Mouse (Mus musculus): ENCODE results near the gene Sec1. TPM values are rescaled to one million over a fixed set of nuclear protein-coding genes. Genes with fewer than 3 reads are reported as not detected.
"Not testable (repeated sequence)": the region's sequence is repeated elsewhere in the genome, so short reads cannot be mapped to it uniquely, and the experiment has no call there.

Sec1 gene
- polyA plus RNA-seq, 1 experiment from 2014 or later = 4.8 TPM

DNA sequence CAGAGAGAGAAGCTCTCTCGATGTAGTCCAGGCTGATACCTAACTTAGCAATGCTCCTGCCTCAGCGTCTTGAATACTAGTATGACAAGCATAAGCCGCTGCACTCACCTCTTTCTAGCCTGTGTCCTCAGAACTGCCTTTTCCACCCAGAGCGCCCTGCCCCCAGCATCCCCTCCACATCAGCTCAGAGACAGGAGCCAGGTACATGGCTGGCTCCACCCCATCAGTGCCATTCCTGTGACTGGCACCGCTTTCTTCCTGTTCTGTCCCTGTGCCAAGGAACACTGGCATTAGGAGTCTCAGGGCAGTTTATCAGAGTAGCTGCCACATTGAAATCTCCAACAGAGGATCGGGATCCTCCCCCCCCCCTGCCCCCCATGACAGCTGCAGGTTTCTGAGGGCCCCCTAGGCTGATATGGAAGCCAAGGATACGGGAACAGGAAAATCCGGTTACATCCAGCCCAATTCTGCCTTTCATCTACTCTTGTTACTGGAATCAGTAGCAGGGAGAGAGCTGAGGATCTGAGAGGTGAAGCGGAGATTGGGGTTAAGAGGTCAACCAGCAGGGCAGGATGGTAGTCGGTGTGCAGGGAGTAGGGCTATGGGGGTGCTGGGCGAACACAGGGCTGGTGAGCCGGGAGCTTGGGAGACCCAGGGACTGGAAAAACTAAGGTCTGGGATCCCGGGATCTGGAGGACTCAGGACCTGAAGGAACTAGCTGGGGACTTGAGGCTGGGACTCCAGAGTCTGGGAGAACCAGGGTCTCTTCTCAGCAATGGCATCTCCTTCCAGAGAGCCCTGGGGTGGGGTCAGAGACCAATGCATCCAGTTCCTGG, 28.7 kb downstream of the Sec1 start:
- DNase-seq (ENCODE audit: low spot score) (peak; percentile 56), ATAC-seq (replicated peaks; ENCODE audit: low FRiP score, low TSS enrichment, low read depth) (no peak)
- no peaks in the 10 kb centered on the region for H3K27me3 ChIP-seq (replicated peaks; ENCODE audit: control insufficient read depth, insufficient read depth, low read length)
- no peaks in the 10 kb centered on the region for H3K9me3 ChIP-seq (ENCODE audit: control insufficient read depth, low read length)
- 42% methylated on average over 13 of the region's 13 CpGs for WGBS
- H3K4me2 ChIP-seq (ENCODE audit: low read length) = peak overlapping the region; percentile 34
- H3K36me3 ChIP-seq (ENCODE audit: control insufficient read depth, insufficient read depth, low read length) = no peaks in the 10 kb centered on the region
- H3K4me1 ChIP-seq (replicated peaks; ENCODE audit: control insufficient read depth, insufficient read depth, low read length) = peaks cover 10% of the 10 kb centered on the region; the same call in 1 of the 2 replicates
- no peak overlapping the region for H3K27ac ChIP-seq (ENCODE audit: low read depth)
- H3K9ac ChIP-seq (ENCODE audit: low read length) = no peak overlapping the region
- no peak overlapping the region; the same call in 1 of the 2 replicates for H3K4me3 ChIP-seq (ENCODE audit: low read depth, low read length)

- not testable (repeated sequence) for H3K27ac ChIP-seq (ENCODE audit: low read depth)
Observed at GRCm38 (mm10) chr7:45661702-45662101, 32.5 kb downstream of the Sec1 start.

DNA sequence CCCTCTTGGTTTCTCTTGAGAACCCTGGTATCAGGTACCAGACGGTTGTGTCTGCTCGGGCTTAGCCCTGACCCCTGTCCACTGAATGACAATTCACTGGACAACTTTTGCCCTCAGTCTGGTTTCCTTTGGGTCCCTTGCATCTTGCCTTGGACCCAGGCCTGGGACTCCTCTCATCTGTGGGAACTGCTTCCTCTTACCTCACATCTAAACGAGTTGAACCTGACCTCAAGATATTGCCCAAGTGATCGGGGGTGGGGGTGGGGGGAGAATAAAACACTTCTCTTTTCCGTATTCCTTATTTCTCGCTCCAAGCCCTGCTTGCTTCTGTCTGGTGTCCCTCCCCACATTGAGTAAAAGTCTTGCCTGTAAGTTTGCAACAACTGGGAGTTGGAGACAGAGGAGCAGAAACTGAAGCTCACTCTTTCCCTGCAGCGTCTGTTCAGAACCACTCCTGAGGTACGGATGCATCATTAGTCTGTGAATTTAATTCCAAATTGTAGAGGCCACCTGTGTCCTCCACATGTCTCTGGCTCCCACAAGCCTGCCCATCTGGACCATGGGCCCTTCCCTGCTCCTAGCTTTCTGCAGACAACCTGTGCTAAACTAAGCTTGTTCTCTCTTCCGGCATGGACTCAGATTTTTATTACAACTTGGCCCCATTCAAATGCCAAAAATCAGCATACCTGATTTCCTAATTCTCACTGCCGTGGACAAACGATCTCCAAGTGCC, 33.3 kb downstream of the Sec1 start:
- Histone ChIP-seq H3K9me3 (ENCODE audit: control insufficient read depth, low read length) (no peaks in the 10 kb centered on the region), H3K27me3 (replicated peaks; ENCODE audit: control insufficient read depth, insufficient read depth, low read length) (no peaks in the 10 kb centered on the region), H3K4me1 (replicated peaks; ENCODE audit: control insufficient read depth, insufficient read depth, low read length) (peaks cover 6% of the 10 kb centered on the region; the same call in 1 of the 2 replicates), H3K27ac (ENCODE audit: low read depth) (no peak overlapping the region), H3K9ac (ENCODE audit: low read length) (no peak overlapping the region), H3K4me3 (ENCODE audit: low read depth, low read length) (no peak overlapping the region), H3K36me3 (ENCODE audit: control insufficient read depth, insufficient read depth, low read length) (no peaks in the 10 kb centered on the region), H3K4me2 (ENCODE audit: low read length) (no peak overlapping the region)
- no peak for DNase-seq (ENCODE audit: low spot score)
- 80% methylated on average over 11 of the region's 11 CpGs for WGBS
- no peak for ATAC-seq (replicated peaks; ENCODE audit: low FRiP score, low TSS enrichment, low read depth)

More at GRCm38 (mm10) chr7:45661702-45662101, 32.5 kb downstream of the Sec1 start:
- H3K9me3 ChIP-seq (ENCODE audit: control insufficient read depth, low read length); H3K27me3 ChIP-seq (replicated peaks; ENCODE audit: control insufficient read depth, insufficient read depth, low read length); ATAC-seq (replicated peaks; ENCODE audit: low FRiP score, low TSS enrichment, low read depth); H3K36me3 ChIP-seq (ENCODE audit: control insufficient read depth, insufficient read depth, low read length); H3K4me1 ChIP-seq (replicated peaks; ENCODE audit: control insufficient read depth, insufficient read depth, low read length); DNase-seq (ENCODE audit: low spot score); H3K4me3 ChIP-seq (ENCODE audit: low read depth, low read length); H3K4me2 ChIP-seq (ENCODE audit: low read length); H3K9ac ChIP-seq (ENCODE audit: low read length): not testable (repeated sequence)
- WGBS = 91% methylated on average over 6 of the region's 6 CpGs

- ATAC-seq (replicated peaks; ENCODE audit: low FRiP score, low TSS enrichment, low read depth) (peak; percentile 65), DNase-seq (ENCODE audit: low spot score) (no peak)
- Histone ChIP-seq H3K27ac (ENCODE audit: low read depth) (0 out of 2 replicates have a peak overlapping the region, but pooled peaks have one; percentile 11), H3K36me3 (ENCODE audit: control insufficient read depth, insufficient read depth, low read length) (no peaks in the 10 kb centered on the region), H3K9me3 (ENCODE audit: control insufficient read depth, low read length) (no peaks in the 10 kb centered on the region), H3K9ac (ENCODE audit: low read length) (no peak overlapping the region), H3K4me1 (replicated peaks; ENCODE audit: control insufficient read depth, insufficient read depth, low read length) (peaks cover 3% of the 10 kb centered on the region), H3K27me3 (replicated peaks; ENCODE audit: control insufficient read depth, insufficient read depth, low read length) (no peaks in the 10 kb centered on the region), H3K4me3 (ENCODE audit: low read depth, low read length) (no peak overlapping the region), H3K4me2 (ENCODE audit: low read length) (peak overlapping the region; percentile 30; the same call in 1 of the 2 replicates)
- 36% methylated on average over 17 of the region's 17 CpGs for WGBS
Observed at GRCm38 (mm10) chr7:45654424-45655047, 39.7 kb downstream of the Sec1 start.

- H3K9me3 ChIP-seq (ENCODE audit: control insufficient read depth, low read length); H3K4me3 ChIP-seq (ENCODE audit: low read depth, low read length); H3K36me3 ChIP-seq (ENCODE audit: control insufficient read depth, insufficient read depth, low read length); H3K4me2 ChIP-seq (ENCODE audit: low read length); ATAC-seq (replicated peaks; ENCODE audit: low FRiP score, low TSS enrichment, low read depth); H3K27me3 ChIP-seq (replicated peaks; ENCODE audit: control insufficient read depth, insufficient read depth, low read length); H3K9ac ChIP-seq (ENCODE audit: low read length); DNase-seq (ENCODE audit: low spot score); H3K27ac ChIP-seq (ENCODE audit: low read depth); H3K4me1 ChIP-seq (replicated peaks; ENCODE audit: control insufficient read depth, insufficient read depth, low read length): not testable (repeated sequence)
- WGBS = 95% methylated on average over 19 of the region's 20 CpGs
Observed at GRCm38 (mm10) chr7:45650484-45650883, 43.7 kb downstream of the Sec1 start.

DNA sequence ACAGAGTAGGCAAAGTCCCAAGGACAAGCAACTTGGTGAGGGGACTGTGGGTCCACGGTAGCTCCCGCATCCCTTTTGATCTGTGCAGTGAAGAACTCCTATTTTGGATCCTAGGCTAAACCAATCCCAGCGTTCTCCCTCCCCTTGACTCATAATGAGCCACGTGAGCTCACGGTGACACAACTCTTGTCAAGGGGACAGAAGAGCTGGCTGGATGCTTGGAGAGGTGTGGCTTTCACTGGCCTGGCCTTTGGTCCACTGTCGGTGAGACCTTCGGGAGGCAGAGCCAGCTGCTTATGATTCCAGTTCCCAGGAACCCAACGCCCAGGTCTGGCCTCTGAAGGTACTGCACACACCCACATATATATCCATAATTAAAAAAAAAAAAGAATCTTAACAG, 44.9 kb downstream of the Sec1 start:
- no peaks in the 10 kb centered on the region for H3K27me3 ChIP-seq (replicated peaks; ENCODE audit: control insufficient read depth, insufficient read depth, low read length)
- H3K9me3 ChIP-seq (ENCODE audit: control insufficient read depth, low read length) = no peaks in the 10 kb centered on the region
- H3K4me3 ChIP-seq (ENCODE audit: low read depth, low read length) = no peak overlapping the region
- 80% methylated on average over 8 of the region's 8 CpGs for WGBS
- no peak overlapping the region for H3K4me2 ChIP-seq (ENCODE audit: low read length)
- no peak overlapping the region for H3K9ac ChIP-seq (ENCODE audit: low read length)
- no peaks in the 10 kb centered on the region for H3K36me3 ChIP-seq (ENCODE audit: control insufficient read depth, insufficient read depth, low read length)
- H3K27ac ChIP-seq (ENCODE audit: low read depth) = no peak overlapping the region
- H3K4me1 ChIP-seq (replicated peaks; ENCODE audit: control insufficient read depth, insufficient read depth, low read length) = peaks cover 4% of the 10 kb centered on the region
- ATAC-seq (replicated peaks; ENCODE audit: low FRiP score, low TSS enrichment, low read depth) (no peak), DNase-seq (ENCODE audit: low spot score) (no peak)

- H3K4me3 ChIP-seq (ENCODE audit: low read depth, low read length) = no peak overlapping the region
- WGBS = 77% methylated on average over 4 of the region's 4 CpGs
- H3K9me3 ChIP-seq (ENCODE audit: control insufficient read depth, low read length) = no peaks in the 10 kb centered on the region
- no peak overlapping the region; the same call in 1 of the 2 replicates for H3K9ac ChIP-seq (ENCODE audit: low read length)
- no peaks in the 10 kb centered on the region for H3K27me3 ChIP-seq (replicated peaks; ENCODE audit: control insufficient read depth, insufficient read depth, low read length)
- no peaks in the 10 kb centered on the region for H3K36me3 ChIP-seq (ENCODE audit: control insufficient read depth, insufficient read depth, low read length)
- H3K4me1 ChIP-seq (replicated peaks; ENCODE audit: control insufficient read depth, insufficient read depth, low read length) = peaks cover 19% of the 10 kb centered on the region
- DNase-seq (ENCODE audit: low spot score) (no peak), ATAC-seq (replicated peaks; ENCODE audit: low FRiP score, low TSS enrichment, low read depth) (no peak)
- H3K4me2 ChIP-seq (ENCODE audit: low read length) = no peak overlapping the region
- H3K27ac ChIP-seq (ENCODE audit: low read depth) = no peak overlapping the region
Observed at GRCm38 (mm10) chr7:45646671-45647070, 47.5 kb downstream of the Sec1 start.

DNA sequence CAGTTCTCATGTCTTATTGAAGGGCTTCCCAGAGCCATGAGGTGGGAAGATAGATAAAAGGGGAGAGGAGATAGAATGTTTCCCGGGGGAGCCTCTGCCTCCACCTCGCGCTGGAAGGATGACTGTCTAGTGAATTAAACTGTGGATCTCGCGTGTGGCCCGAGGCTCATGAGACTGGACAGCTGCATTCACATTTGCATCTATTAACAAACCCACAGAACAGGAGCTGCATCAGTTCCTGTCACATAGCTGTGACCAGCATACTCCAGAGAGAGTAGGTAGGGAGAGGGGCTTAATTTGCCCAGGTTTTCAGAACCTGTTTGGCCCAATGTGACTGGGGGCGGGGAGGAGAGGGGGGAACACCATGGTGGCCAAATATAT, 48.6 kb downstream of the Sec1 start:
- no peaks in the 10 kb centered on the region for H3K27me3 ChIP-seq (replicated peaks; ENCODE audit: control insufficient read depth, insufficient read depth, low read length)
- H3K4me1 ChIP-seq (replicated peaks; ENCODE audit: control insufficient read depth, insufficient read depth, low read length) = peaks cover 29% of the 10 kb centered on the region
- WGBS = 85% methylated on average over 7 of the region's 7 CpGs
- H3K36me3 ChIP-seq (ENCODE audit: control insufficient read depth, insufficient read depth, low read length) = no peaks in the 10 kb centered on the region
- H3K9ac ChIP-seq (ENCODE audit: low read length) = no peak overlapping the region
- no peak overlapping the region for H3K4me2 ChIP-seq (ENCODE audit: low read length)
- no peaks in the 10 kb centered on the region for H3K9me3 ChIP-seq (ENCODE audit: control insufficient read depth, low read length)
- ATAC-seq (replicated peaks; ENCODE audit: low FRiP score, low TSS enrichment, low read depth) (no peak), DNase-seq (ENCODE audit: low spot score) (no peak)
- no peak overlapping the region for H3K27ac ChIP-seq (ENCODE audit: low read depth)
- H3K4me3 ChIP-seq (ENCODE audit: low read depth, low read length) = no peak overlapping the region

All from intestine, embryonic 14.5 days (tissue).